Mouse (Mus musculus) MEL (cell line): Measurements from ENCODE around the gene Igsf21.
A peak's percentile ranks its signal among the peaks of the same experiment; 100 is the strongest.

Experiments
- CTCF ChIP-seq, 3 experiments: IDR thresholded peaks in 2 of 3; conservative IDR thresholded peaks in 1 of 3; 2 replicates each; pipeline ENCODE4 v1.5.1; 2011 to 2012; ENCODE audit warnings: low read length in 3 of 3, low read depth in 2 of 3, mild to moderate bottlenecking in 2 of 3, improper control_type of control experiment in 1 of 3, inconsistent platforms in 1 of 3, mixed read lengths in 1 of 3, moderate library complexity in 1 of 3; ENCODE audit not compliant: control insufficient read depth in 1 of 3, insufficient read depth in 1 of 3, poor library complexity in 1 of 3, severe bottlenecking in 1 of 3
- EP300 ChIP-seq, 2 experiments: IDR thresholded peaks; 2 replicates each; pipeline ENCODE4 v1.6.1; 2011; ENCODE audit warnings: improper control_type of control experiment in 2 of 2, low read length in 2 of 2, low read depth in 1 of 2, mild to moderate bottlenecking in 1 of 2
- GABPA ChIP-seq: IDR thresholded peaks from 2 replicates; pipeline ENCODE4 v1.6.1; 2012; ENCODE audit warnings: low read depth, mild to moderate bottlenecking, inconsistent platforms, low read length, improper control_type of control experiment, moderate library complexity
- JUND ChIP-seq: IDR thresholded peaks from 2 replicates; pipeline ENCODE4 v1.6.1; 2011; ENCODE audit warnings: low read depth, mild to moderate bottlenecking, improper control_type of control experiment, low read length
- KAT2A ChIP-seq: conservative IDR thresholded peaks from 2 replicates; pipeline ENCODE4 v1.6.1; 2012; ENCODE audit warnings: low read depth, low read length, improper control_type of control experiment, inconsistent platforms
- MAZ ChIP-seq: IDR thresholded peaks from 2 replicates; pipeline ENCODE4 v1.6.1; 2012; ENCODE audit warnings: low read depth, mild to moderate bottlenecking, inconsistent platforms, low read length, improper control_type of control experiment
- POLR2A ChIP-seq, 2 experiments: IDR thresholded peaks; 2 replicates each; pipeline ENCODE4 v1.6.1; 2011 to 2012; ENCODE audit warnings: low read length in 2 of 2, mild to moderate bottlenecking in 2 of 2, control low read depth in 1 of 2, improper control_type of control experiment in 1 of 2, low read depth in 1 of 2, moderate library complexity in 1 of 2; ENCODE audit not compliant: control insufficient read depth in 1 of 2, insufficient read depth in 1 of 2, poor library complexity in 1 of 2
- SIN3A ChIP-seq: IDR thresholded peaks from 2 replicates; pipeline ENCODE4 v1.6.1; 2012; ENCODE audit warnings: low read length, improper control_type of control experiment, inconsistent platforms

DNA sequence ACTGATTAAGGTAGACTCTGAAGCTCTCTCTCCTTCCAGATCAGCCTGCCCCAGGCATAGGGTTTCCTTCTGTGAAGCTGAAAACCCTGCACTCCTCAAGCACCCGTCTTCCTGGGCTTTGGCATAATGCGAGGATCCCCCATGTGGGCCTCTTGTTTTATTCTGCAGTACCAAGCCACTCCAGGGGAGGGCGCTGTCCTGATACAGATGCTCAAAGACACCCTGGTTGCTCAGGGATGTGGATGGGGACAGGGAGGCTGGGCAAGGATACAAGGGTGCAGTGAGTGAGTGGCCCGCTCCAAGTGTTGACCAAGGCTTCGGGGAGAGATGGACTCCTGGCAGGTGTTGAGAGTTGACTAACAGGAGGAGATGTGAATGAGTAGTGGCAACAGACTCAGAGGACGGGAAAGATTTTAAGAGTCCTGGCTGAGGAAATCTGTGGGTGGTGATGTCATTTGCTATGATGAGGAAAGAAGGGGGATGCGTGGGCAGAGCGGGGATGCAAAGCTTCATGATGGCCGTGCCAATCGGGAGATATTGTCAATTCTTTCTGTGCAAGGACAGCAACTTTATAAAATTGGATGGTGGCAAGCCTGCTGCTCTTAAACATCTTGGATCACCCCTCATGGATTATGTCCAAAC, 102.6 kb downstream of the Igsf21 start:
- TF ChIP-seq POLR2A (IDR thresholded peaks at IDR 0.05; ENCODE audit: control insufficient read depth in 1 of 2, insufficient read depth in 1 of 2, low read depth in 1 of 2, low read length in 2 of 2, poor library complexity in 1 of 2) (no peak), EP300 (IDR thresholded peaks at IDR 0.05; ENCODE audit: low read depth in 1 of 2, low read length in 2 of 2) (no peak), CTCF (IDR thresholded peaks at IDR 0.05 in 2 of 3, conservative IDR thresholded peaks at IDR 0.05 in 1 of 3; ENCODE audit: control insufficient read depth in 1 of 3, insufficient read depth in 1 of 3, low read depth in 2 of 3, low read length in 3 of 3, poor library complexity in 1 of 3, severe bottlenecking in 1 of 3) (0 out of 6 replicates have a peak, but pooled peaks of 1 of the 3 experiments have one; percentile 6), SIN3A (no peak), GABPA (no peak), JUND (no peak), MAZ (no peak), KAT2A (no peak)
